Mouse (Mus musculus): ENCODE data around the gene Slc2a5.

DNA sequence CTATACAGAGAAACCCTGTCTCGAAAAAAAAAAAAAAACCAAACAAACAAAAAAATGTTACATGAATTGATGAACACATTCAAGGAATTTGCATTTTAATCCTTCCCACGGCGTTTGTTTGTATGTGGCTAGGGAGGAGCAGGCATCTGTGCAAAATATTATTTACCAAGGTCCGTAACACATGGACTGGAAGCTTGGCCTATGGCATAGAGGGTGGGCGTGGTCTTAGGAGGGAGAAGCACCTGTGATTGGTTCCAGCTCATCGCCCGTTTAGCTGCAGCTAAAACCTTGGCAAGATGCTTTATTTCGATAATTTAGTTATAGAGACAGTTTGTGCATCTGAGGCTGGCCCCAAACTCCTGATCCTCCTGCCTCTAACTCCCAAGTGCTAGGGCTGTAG lies 2.3 kb downstream of the Slc2a5 start:
- TF ChIP-seq CTCF (IDR thresholded peaks at IDR 0.05; ENCODE audit: insufficient read depth, low read length) (no peak), POLR2A (IDR thresholded peaks at IDR 0.05; ENCODE audit: borderline replicate concordance, extremely low read depth, low read depth, low read length) (no peak)
